Mouse (Mus musculus): ENCODE data around the gene Mtfp1.
"Not testable (repeated sequence)": the region's sequence is repeated elsewhere in the genome, so short reads cannot be mapped to it uniquely, and the experiment has no call there.

The Mtfp1 gene

GRCm38 (mm10) chr11:4115407-4115806, 20.2 kb upstream of the Mtfp1 start:
- DNase-seq (ENCODE audit: low spot score in 2 of 2) = no peak

DNA sequence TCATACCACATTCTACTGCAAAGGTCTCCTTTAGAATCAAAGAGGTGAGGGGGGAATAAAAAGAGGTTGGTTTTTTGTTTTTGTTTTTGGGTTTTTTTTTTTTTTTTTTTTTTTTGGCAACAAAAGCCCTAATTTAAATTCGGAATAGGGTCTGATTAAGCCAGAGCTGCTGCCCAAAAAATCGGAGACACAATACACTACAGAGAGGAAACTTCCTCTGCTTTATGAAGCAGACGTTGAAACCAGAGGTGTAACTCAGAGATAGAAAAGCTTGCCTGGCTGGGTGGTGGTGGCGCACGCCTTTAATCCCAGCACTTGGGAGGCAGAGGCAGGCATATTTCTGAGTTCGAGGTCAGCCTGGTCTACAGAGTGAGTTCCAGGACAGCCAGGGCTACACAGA, 19.3 kb upstream of the Mtfp1 start:
- not testable (repeated sequence) for DNase-seq (ENCODE audit: low spot score in 2 of 2)

DNA sequence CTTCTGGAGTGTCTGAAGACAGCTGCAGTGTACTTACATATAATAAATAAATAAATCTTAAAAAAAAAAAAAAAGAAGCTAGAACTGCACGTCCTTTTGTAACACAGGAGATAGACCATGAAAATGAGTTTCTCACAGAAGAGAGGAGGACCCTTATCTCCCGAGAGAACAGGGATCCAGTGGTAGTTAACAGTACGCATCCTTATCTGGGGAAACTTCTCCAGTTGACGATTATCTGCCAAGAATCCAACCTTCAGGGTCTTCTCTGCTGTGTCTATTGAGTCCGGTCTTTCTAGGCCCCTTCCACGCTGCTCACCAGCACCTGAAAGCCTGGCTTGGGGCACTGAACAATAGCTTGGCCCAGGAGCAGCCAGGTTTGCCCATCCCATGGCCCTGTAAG, 18.7 kb upstream of the Mtfp1 start:
- DNase-seq (ENCODE audit: low spot score in 2 of 2) = no peak

DNA sequence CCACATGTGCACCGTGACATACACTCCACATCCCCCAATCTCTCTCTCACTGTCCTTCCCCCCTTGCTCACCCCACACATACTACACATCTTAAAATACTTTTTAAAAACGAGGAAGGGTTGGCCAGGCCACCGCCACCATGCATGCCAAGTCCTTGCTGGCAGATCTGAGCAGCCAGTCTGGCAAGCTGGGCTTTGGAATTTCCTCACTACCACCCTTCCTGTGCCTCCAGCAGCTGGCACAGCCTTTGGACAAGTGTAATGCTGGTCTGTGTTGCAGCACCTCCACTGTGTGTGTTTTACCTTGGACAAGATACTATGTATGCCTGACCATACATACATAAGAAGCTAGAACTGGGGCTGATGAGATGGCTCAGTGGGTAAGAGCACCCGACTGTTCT, 18.3 kb upstream of the Mtfp1 start:
- no peak for DNase-seq (ENCODE audit: low spot score in 2 of 2)

DNA sequence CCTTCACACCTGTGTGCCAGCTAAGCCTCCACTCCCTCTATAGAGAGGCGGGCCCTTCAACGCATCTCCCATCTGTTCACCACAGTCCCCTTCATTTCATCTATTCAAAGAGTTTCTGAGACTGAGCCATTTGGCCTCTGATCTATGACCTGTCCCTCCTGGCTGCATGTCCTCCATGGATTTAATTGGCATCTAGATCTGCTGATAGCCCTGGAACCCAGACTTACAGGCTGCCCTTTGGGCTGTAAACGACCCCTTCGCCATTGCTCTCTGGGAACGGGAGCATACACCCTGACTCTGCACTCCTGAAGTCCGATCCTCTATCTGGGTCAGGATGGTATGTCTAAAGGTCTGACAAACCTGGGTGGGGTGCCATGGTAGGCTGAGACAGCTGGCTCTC, 17.6 kb upstream of the Mtfp1 start:
- DNase-seq (ENCODE audit: low spot score in 2 of 2) = no peak

- no peak for DNase-seq (ENCODE audit: low spot score in 2 of 2)
Measured at GRCm38 (mm10) chr11:4112033-4112432, 16.8 kb upstream of the Mtfp1 start.

DNA sequence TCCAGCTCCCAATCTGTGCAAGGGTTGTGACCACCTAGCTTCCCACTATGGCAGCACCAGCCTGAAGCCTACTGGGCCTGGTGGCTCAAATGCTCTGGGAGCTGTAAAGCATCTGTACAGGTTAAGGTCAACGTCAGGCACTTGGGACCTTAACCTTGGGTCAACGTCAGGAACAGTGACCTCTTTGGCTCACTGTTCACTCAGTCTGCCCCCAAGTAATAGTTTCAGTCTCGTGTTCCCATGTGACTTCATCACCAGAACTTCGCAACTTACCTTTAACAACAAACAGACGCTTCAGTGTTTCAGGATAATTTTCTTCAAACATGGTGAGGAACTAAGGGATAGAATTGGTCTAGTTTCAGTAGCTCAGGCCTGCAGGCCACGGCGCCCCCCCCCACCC, 13.4 kb upstream of the Mtfp1 start:
- no peak for DNase-seq (ENCODE audit: low spot score in 2 of 2)

GRCm38 (mm10) chr11:4107901-4108300, 12.7 kb upstream of the Mtfp1 start:
- DNase-seq (ENCODE audit: low spot score in 2 of 2) = not testable (repeated sequence)

DNA sequence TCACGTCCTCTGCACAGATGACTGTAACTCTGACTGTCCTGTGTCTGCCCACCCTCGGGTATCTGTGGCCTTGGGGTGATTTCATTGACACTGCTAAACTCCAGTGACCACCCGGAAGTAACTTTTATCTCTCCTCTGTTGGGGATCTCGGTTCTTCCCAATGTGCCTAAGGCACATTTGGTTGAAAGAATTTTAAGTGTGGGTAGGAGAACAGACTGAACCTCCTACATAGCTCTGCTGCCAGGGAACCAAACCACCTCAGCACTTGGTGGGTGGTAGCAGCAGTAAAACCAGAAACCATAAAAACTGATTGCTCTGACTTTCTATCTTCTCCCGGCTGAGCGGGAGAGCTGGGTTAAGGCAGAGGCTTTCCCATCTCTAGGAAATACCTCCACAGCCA, 10.2 kb upstream of the Mtfp1 start:
- DNase-seq (ENCODE audit: low spot score in 2 of 2) = no peak

DNA sequence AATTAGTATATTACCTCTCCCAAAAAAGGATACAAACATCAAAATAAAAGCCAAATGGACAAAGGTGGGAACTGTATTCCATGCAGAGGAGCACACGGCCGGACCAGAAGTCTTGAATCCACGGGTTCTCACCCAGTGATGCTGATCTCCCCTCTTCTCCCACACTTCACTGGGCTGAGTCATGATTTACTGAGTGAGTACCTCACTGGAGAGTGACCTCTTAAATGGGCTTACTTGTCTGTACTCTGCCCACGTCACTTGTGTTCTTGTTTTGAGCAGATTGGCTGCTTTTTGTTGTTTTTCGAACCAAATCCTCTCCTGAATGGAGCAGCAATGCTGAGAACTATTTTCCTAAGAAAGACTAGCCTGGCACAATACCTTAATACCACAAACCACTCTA, 9.7 kb upstream of the Mtfp1 start:
- DNase-seq (ENCODE audit: low spot score in 2 of 2) = no peak

GRCm38 (mm10) chr11:4103522-4103921, 8.3 kb upstream of the Mtfp1 start:
- DNase-seq (ENCODE audit: low spot score in 2 of 2) = no peak

- no peak for DNase-seq (ENCODE audit: low spot score in 2 of 2)
Measured at GRCm38 (mm10) chr11:4101851-4102250, 6.6 kb upstream of the Mtfp1 start.

DNA sequence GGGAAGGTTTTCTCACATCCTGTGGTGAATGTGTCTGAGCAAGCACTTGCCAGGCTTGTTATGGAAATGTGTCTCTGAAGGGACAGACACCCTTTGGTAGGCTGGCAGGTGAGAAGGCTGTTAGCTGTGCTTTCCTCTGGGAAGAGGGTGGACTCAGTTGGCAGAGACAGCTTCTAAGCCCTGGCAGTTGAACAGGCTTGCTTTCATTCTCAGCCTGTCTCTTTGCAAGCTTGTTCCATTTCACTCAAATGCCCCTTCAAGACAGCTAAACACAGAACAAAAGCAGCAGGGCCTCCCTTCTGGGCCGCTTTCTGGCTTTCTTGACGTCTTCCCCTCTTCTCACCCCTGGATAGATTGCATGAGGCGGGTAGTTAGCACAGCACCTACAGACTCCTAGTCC, 4.2 kb upstream of the Mtfp1 start:
- no peak for DNase-seq (ENCODE audit: low spot score in 2 of 2)

DNA sequence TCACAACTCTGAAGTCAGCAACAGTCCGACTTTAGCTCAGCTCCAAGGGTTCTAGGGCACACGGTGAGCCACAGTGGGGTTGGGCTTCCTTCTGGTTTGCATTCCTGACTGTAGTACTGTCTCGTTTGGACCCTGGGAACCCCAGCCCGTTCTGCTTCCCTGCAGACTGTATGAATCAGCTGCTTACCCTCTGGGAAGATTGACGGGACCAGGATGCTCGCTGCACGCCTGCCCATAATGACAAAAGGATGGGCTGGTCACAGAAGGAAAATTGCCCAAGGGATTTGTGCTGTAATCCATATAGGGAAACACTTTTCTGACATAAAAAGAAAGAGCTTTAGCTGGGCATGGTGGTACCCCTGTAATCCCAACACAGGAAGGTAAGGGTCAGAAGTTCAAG, 3.6 kb upstream of the Mtfp1 start:
- no peak for DNase-seq (ENCODE audit: low spot score in 2 of 2)

- no peak for DNase-seq (ENCODE audit: low spot score in 2 of 2)
Measured at GRCm38 (mm10) chr11:4098120-4098519, 2.9 kb upstream of the Mtfp1 start.

DNA sequence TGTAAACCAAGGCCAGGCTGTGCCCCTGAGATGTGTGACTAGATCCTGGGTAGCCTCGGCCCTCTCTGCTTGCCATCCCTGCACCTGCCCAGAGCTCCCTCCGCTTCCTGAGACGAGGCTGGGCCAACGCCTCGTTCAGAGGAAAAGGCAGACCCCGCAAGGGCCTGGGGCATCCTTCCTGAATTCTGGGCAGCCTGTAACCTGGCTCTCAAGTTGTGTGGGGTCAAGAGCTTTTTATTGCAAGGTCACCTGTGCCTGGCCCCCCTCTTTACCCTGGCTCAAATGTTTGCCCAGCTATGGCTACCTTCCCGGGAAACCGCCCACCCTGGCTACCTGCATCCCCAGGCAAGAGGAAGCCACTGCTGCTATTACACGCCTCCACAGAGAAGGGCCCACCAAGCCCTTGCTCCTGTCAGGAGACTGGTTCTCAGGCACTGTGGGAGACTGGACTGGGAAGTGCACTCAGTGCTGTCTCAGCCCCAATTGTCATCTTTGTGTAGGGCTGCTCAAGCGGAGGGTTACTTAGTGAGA, 1.9 kb upstream of the Mtfp1 start:
- no peak for DNase-seq (ENCODE audit: low spot score in 2 of 2)

- DNase-seq (ENCODE audit: low spot score in 2 of 2) = peak; percentile 94 to 97
Measured at GRCm38 (mm10) chr11:4096054-4096984, 1.1 kb upstream of the Mtfp1 start.

GRCm38 (mm10) chr11:4094378-4095170, 671 bp downstream of the Mtfp1 start:
- peak; percentile 59 to 73 for DNase-seq (ENCODE audit: low spot score in 2 of 2)

GRCm38 (mm10) chr11:4093459-4094377, 1.5 kb downstream of the Mtfp1 start:
- DNase-seq (ENCODE audit: low spot score in 2 of 2) = no peak

DNA sequence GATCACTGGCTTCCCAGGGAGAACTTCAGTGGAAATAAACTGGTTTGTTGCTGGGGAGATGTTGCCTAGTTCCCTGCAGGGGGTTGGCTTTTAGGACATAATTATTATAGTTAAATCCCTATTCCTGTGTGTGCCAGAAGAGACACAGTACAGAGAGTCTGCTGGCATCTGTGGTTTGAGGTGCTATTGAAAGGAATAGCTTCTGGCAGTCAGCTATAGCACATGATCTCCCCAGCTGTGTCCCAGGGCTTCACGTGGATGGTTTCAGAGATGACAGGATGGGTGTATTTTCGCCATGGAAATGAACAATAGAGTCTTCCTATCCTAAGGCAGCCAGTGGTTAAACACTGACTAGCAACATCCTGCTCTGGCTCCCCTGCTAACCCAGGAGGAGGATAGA, 8.0 kb downstream of the Mtfp1 start:
- DNase-seq (ENCODE audit: low spot score in 2 of 2) = no peak

- no peak for DNase-seq (ENCODE audit: low spot score in 2 of 2)
Measured at GRCm38 (mm10) chr11:4086246-4086645, 9.0 kb downstream of the Mtfp1 start.

All from frontal cortex, postnatal 25 days (tissue).